Mouse (Mus musculus): ENCODE measurements around the gene Chd2. TPM values are rescaled to one million over a fixed set of nuclear protein-coding genes. Genes with fewer than 3 reads are reported as not detected.
A peak's percentile ranks its signal among the peaks of the same experiment; 100 is the strongest.

Chd2 gene
- polyA plus RNA-seq, 1 experiment, result 88.1 TPM

DNA sequence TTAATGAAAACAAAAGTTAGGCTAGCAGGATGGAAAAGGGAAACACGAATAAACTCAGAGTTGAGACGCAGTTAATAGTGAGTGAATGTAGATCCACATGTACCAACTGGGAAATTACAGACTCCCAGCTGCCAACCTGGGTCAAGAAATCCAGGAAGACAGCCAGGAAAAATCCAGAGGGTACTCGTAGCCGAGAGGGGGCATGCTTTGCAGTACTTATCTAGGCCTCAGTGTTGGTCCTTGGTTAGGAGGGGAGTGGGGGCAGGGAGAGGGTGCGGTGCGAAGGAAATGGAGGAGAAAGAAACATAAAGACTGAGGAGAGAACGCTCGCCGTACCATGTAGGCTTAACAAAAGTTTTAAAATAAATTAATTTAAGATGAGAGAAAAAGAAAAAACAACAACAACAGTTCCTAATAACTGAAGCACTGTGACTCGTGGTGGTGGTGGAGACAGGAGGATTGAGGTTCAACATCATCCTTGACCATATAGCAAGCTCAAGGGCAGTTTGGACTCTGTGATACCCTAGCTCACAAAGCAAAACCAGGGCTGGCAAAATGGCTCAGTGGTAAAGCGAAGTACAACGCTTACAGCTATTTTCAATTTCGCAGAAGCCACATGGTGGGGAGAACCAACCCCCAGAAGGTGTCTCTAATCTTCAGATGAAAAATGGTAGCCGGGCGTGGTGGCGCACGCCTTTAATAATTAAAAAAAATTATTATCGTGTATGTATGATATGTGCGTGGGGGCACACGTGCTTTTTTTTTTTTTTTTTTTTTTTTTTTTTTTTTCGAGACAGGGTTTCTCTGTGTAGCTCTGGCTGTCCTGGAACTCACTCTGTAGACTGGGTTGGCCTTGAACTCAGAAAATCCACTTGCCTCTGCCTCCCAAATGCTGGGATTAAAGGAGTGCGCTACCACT, 43.7 kb upstream of the Chd2 start:
- TF ChIP-seq CTCF (IDR thresholded peaks at IDR 0.05; ENCODE audit: borderline replicate concordance, control insufficient read depth, extremely low read depth, insufficient read depth, low read length, poor library complexity) (no peak), POLR2A (IDR thresholded peaks at IDR 0.05; ENCODE audit: control insufficient read depth, extremely low read depth, insufficient read depth, low read length, poor library complexity) (no peak)
- peaks cover 46% of the 10 kb centered on the region for H3K4me1 ChIP-seq (replicated peaks; ENCODE audit: control insufficient read depth, insufficient read depth, low read length)
- DNase-seq, result no peak
- H3K27ac ChIP-seq (ENCODE audit: control insufficient read depth, insufficient read depth, low read length), result peak overlapping the region; percentile 96
- H3K4me3 ChIP-seq (ENCODE audit: control insufficient read depth, insufficient read depth, low read length), result no peak overlapping the region
- WGBS, result 89% methylated on average over 22 of the region's 22 CpGs
- H3K36me3 ChIP-seq (ENCODE audit: control insufficient read depth, insufficient read depth, low read length), result no peaks in the 10 kb centered on the region
- no peaks in the 10 kb centered on the region for H3K27me3 ChIP-seq (ENCODE audit: control insufficient read depth, insufficient read depth, low read length)

DNA sequence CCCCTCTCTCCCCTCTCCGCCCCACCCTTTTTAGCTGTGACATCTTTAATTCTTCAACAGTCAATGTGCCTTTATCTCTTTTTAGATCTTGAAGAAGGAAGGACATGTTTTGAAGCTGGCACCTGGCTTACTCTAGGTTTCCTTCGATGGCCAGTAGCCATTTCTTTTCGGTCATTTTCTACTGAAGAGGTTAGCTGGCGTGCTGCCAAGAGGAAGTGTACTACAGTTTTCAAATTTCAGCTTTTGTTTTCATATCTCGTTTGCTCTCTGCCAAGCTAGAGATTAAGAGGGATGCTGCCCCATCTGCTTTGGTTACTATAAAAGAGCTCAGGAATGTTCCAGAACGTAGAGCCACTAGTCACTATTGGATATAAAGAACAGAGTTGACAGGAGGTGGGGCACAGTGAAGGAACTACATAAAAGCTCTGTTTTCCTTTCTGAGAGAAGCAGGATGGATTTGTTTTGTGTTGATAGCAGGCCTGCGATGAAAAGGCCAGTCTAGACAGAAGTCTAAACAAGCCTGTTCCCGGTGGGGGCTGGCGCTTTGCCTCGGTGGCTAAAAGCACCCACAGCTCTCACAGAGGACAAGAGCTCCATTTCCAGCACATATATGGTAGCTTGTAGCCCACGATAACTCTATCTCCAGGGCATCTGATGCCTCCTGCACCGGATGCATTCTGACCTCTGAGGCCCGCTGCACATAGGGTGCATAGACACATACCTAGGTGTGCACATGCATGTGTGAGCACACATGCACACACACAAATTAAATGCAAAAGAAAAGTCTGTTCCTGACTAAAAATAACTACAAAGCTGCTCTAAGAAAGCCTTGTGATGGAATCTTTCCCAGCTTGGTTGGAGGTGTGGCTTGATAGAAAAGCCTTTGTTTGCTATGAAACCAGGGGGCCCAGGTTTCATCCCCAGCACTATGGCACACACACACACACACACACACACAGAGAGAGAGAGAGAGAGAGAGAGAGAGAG, 42.7 kb upstream of the Chd2 start:
- no peak for TF ChIP-seq CTCF (IDR thresholded peaks at IDR 0.05; ENCODE audit: borderline replicate concordance, control insufficient read depth, extremely low read depth, insufficient read depth, low read length, poor library complexity)
- no peak for TF ChIP-seq POLR2A (IDR thresholded peaks at IDR 0.05; ENCODE audit: control insufficient read depth, extremely low read depth, insufficient read depth, low read length, poor library complexity)
- H3K4me3 ChIP-seq (ENCODE audit: control insufficient read depth, insufficient read depth, low read length), result no peak overlapping the region

DNA sequence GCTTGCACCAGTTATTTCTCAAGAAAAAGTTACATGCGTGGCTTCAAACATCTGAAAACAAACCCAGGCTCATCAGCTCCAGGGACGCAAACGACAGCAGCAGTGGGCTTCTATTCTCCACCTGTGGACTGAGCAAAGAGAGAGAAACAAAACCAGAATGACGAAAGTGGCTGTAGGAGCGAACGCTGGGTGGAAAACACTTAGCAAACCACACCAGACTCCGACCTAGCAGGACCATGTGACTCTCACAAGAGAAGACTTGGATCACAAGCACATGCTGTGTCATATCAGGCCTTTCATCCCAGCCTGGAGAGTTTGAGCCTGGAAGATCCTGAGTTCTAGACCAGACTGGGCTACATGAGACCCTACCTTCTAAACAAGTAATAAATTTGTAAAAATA, 41.8 kb upstream of the Chd2 start:
- no peak overlapping the region for H3K4me3 ChIP-seq (ENCODE audit: control insufficient read depth, insufficient read depth, low read length)
- 7% methylated on average over 7 of the region's 7 CpGs for WGBS
- TF ChIP-seq POLR2A (IDR thresholded peaks at IDR 0.05; ENCODE audit: control insufficient read depth, extremely low read depth, insufficient read depth, low read length, poor library complexity) (no peak), CTCF (IDR thresholded peaks at IDR 0.05; ENCODE audit: borderline replicate concordance, control insufficient read depth, extremely low read depth, insufficient read depth, low read length, poor library complexity) (no peak)
- H3K27me3 ChIP-seq (ENCODE audit: control insufficient read depth, insufficient read depth, low read length), result no peaks in the 10 kb centered on the region
- no peak for DNase-seq
- H3K27ac ChIP-seq (ENCODE audit: control insufficient read depth, insufficient read depth, low read length), result peak overlapping the region; percentile 79
- peaks cover 38% of the 10 kb centered on the region for H3K4me1 ChIP-seq (replicated peaks; ENCODE audit: control insufficient read depth, insufficient read depth, low read length)
- H3K36me3 ChIP-seq (ENCODE audit: control insufficient read depth, insufficient read depth, low read length), result no peaks in the 10 kb centered on the region

More for the DNA sequence above, 42.7 kb upstream of the Chd2 start:
- peaks cover 41% of the 10 kb centered on the region for H3K4me1 ChIP-seq (replicated peaks; ENCODE audit: control insufficient read depth, insufficient read depth, low read length)
- WGBS, result 5% methylated on average over 13 of the region's 13 CpGs
- H3K27ac ChIP-seq (ENCODE audit: control insufficient read depth, insufficient read depth, low read length), result peak overlapping the region; percentile 96
- H3K36me3 ChIP-seq (ENCODE audit: control insufficient read depth, insufficient read depth, low read length), result no peaks in the 10 kb centered on the region
- no peaks in the 10 kb centered on the region for H3K27me3 ChIP-seq (ENCODE audit: control insufficient read depth, insufficient read depth, low read length)
- peak; percentile 55 for DNase-seq

DNA sequence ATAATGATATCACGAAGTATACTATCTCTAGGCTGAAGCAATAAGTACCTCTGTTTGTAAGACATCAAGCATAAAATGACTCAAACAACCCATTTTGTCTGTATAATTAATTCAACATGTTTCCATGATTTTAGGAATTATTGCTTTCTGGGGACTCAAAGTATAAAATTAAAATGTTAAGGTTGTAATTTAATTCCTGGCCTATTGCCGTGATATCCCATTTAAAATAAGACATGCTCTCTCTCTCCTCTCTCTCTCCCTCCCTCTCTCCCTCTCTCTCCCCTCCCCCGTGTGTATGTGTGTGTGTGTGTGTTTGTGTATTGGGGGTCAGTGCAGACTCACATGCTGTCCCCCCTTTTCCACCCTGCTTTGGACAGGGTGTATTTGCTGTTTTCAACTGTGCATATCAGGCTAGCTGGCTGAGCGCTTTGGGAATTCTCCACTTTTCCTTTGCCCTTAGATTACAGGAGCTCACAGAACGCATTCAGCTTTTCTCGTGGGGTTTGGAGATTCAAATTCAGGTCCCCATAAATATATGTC, 40.3 kb upstream of the Chd2 start:
- Histone ChIP-seq H3K4me3 (ENCODE audit: control insufficient read depth, insufficient read depth, low read length) (no peak overlapping the region), H3K4me1 (replicated peaks; ENCODE audit: control insufficient read depth, insufficient read depth, low read length) (peaks cover 29% of the 10 kb centered on the region), H3K27ac (ENCODE audit: control insufficient read depth, insufficient read depth, low read length) (no peak overlapping the region), H3K36me3 (ENCODE audit: control insufficient read depth, insufficient read depth, low read length) (no peaks in the 10 kb centered on the region), H3K27me3 (ENCODE audit: control insufficient read depth, insufficient read depth, low read length) (no peaks in the 10 kb centered on the region)
- TF ChIP-seq CTCF (IDR thresholded peaks at IDR 0.05; ENCODE audit: borderline replicate concordance, control insufficient read depth, extremely low read depth, insufficient read depth, low read length, poor library complexity) (no peak), POLR2A (IDR thresholded peaks at IDR 0.05; ENCODE audit: control insufficient read depth, extremely low read depth, insufficient read depth, low read length, poor library complexity) (no peak)
- 92% methylated on average over 6 of the region's 6 CpGs for WGBS
- no peak for DNase-seq

DNA sequence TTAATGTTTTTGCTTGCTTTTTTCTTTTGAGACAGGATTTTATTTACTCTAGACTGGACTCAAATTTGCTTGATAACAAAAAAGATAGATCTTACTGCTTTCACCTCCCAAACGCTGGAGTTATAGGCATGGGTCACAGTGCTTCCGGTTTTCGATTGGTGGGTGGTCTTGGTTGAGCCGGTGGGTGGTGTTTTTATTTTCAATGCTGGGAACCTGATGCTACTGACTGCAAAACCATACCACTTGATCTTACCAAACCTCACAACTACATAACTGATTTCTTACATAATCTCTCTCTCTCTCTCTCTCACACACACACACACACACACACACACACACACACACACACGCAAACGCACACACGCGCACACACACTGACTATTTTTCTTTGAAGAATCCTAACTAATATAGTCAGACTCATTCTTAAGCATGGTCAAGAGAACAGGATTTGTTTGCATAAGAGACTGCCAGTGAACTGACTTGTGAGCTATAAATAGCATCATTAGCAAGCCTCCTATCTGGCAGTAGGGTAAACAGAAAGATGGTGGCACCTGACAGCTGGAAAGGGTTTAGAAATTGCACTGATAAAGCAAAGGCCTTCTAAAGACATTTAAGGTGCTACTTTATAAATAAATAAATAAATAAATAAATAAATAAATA, 37.6 kb upstream of the Chd2 start:
- no peaks in the 10 kb centered on the region for H3K27me3 ChIP-seq (ENCODE audit: control insufficient read depth, insufficient read depth, low read length)
- H3K36me3 ChIP-seq (ENCODE audit: control insufficient read depth, insufficient read depth, low read length), result no peaks in the 10 kb centered on the region
- H3K4me1 ChIP-seq (replicated peaks; ENCODE audit: control insufficient read depth, insufficient read depth, low read length), result peaks cover 10% of the 10 kb centered on the region
- DNase-seq, result no peak
- WGBS, result 71% methylated on average over 8 of the region's 8 CpGs
- no peak overlapping the region for H3K27ac ChIP-seq (ENCODE audit: control insufficient read depth, insufficient read depth, low read length)
- TF ChIP-seq CTCF (IDR thresholded peaks at IDR 0.05; ENCODE audit: borderline replicate concordance, control insufficient read depth, extremely low read depth, insufficient read depth, low read length, poor library complexity), result no peak
- no peak for TF ChIP-seq POLR2A (IDR thresholded peaks at IDR 0.05; ENCODE audit: control insufficient read depth, extremely low read depth, insufficient read depth, low read length, poor library complexity)
- no peak overlapping the region for H3K4me3 ChIP-seq (ENCODE audit: control insufficient read depth, insufficient read depth, low read length)
